Mouse (Mus musculus) kidney, embryonic 15.5 days (tissue): ENCODE data around the gene C4b. TPM values are rescaled to one million over a fixed set of nuclear protein-coding genes. Genes with fewer than 3 reads are reported as not detected.
"Not testable (repeated sequence)": the region's sequence is repeated elsewhere in the genome, so short reads cannot be mapped to it uniquely, and the experiment has no call there.

ENCODE experiments used
- ATAC-seq: fragments of 200-750 bp; cut with Nextera tagmentation; replicated peaks from 2 replicates; pipeline ENCODE4 v1.8.0; 2017; ENCODE audit warnings: moderate TSS enrichment; ENCODE audit not compliant: low FRiP score
- H3K27ac ChIP-seq: fragments of 300-500 bp; sonication (generic); 2 replicates; pipeline ENCODE4 v1.5.1; 2015; ENCODE audit warnings: mild to moderate bottlenecking, inconsistent platforms
- H3K27me3 ChIP-seq: fragments of 300-500 bp; sonication (generic); 2 replicates; pipeline ENCODE4 v1.6.1; 2015; ENCODE audit warnings: inconsistent platforms
- H3K36me3 ChIP-seq: fragments of 300-500 bp; sonication (generic); 2 replicates; pipeline ENCODE4 v1.6.1; 2015; ENCODE audit warnings: inconsistent platforms
- H3K4me1 ChIP-seq: fragments of 300-500 bp; sonication (generic); 2 replicates; pipeline ENCODE4 v1.6.1; 2015; ENCODE audit warnings: inconsistent platforms
- H3K4me2 ChIP-seq: fragments of 300-500 bp; sonication (generic); 2 replicates; pipeline ENCODE4 v1.6.1; 2015; ENCODE audit warnings: moderate library complexity, mild to moderate bottlenecking, inconsistent platforms
- H3K4me3 ChIP-seq: fragments of 300-500 bp; sonication (generic); replicated peaks from 2 replicates; pipeline ENCODE4 v1.5.1; 2015; ENCODE audit warnings: mild to moderate bottlenecking, inconsistent platforms
- H3K9ac ChIP-seq: fragments of 300-500 bp; sonication (generic); 2 replicates; pipeline ENCODE4 v1.6.1; 2015; ENCODE audit warnings: mild to moderate bottlenecking, inconsistent platforms
- H3K9me3 ChIP-seq: fragments of 300-500 bp; sonication (generic); replicated peaks from 2 replicates; pipeline ENCODE4 v1.6.1; 2016; ENCODE audit warnings: inconsistent platforms
- WGBS: fragments of 180-500 bp; shearing (Covaris S2); methylation state at CpG from one replicate; pipeline ENCODE4 v1.1.7; 2015; ENCODE audit warnings: mixed read lengths; 5-methylcytosine and 5-hydroxymethylcytosine counted together
- polyA plus RNA-seq: library from polyadenylated mRNA; unstranded; fragments of >200 nt; fragmentation: Nextera tagmentation; extraction: Ambion mirVana; gene quantifications from 2 replicates; pipeline ENCODE4 v1.2.1, GENCODE M21; 2015

C4b gene
- 0.73 and 2.0 TPM in 2 replicates for polyA plus RNA-seq

GRCm38 (mm10) chr17:34743719-34744118 lies at the start of gene C4b:
Gene C4b, minus strand, starts transcription at chr17:34743882.
- WGBS, result 82% methylated on average over 7 of the region's 7 CpGs

DNA sequence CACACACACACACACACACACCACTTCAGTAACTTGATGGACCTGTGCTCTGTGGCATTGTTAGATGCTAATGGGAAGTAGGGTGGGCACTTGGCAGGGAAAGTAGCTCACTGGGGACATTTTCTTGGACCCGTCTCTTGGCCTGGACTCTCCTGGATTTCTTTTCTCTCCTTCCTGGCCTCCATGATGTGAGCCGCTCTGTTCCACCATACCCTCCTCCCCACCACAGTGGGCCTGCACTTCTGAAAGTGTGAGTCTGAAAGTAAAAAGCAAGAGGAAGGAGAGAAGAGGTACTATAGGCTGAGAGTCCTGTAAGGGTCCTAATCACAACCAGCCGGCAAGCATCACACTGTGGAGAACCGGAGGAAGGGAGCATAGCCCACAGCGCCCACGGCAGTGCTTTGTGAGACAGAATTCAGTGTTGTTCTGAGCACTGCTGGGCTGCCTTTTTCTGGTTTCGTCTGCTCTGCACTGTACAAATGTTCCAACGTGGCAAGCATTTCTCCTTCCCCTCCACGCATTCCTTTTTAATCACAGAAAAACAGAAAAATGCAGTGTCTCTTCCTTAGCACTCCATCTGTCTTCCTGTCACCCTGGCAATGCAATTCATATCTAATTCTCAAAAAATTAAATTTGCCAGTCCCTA lies 34.1 kb upstream of the C4b start:
- H3K27ac ChIP-seq, result no peak overlapping the region
- H3K9ac ChIP-seq, result no peak overlapping the region
- H3K27me3 ChIP-seq, result no peaks in the 10 kb centered on the region
- ATAC-seq, result no peak
- no peak overlapping the region for H3K4me3 ChIP-seq
- no peaks in the 10 kb centered on the region for H3K36me3 ChIP-seq
- H3K4me2 ChIP-seq, result no peak overlapping the region
- H3K4me1 ChIP-seq, result no peaks in the 10 kb centered on the region
- peaks cover 5% of the 10 kb centered on the region for H3K9me3 ChIP-seq
- 72% methylated on average over 9 of the region's 9 CpGs for WGBS

More at GRCm38 (mm10) chr17:34743719-34744118, at the start of gene C4b:
- no peak for ATAC-seq
- Histone ChIP-seq H3K9me3 (peaks cover 6% of the 10 kb centered on the region), H3K27me3 (no peaks in the 10 kb centered on the region), H3K27ac (no peak within 1 kb of the TSS), H3K4me1 (no peaks in the 10 kb centered on the region), H3K36me3 (no peaks in the 10 kb centered on the region), H3K9ac (no peak within 1 kb of the TSS), H3K4me2 (no peak within 1 kb of the TSS), H3K4me3 (no peak within 1 kb of the TSS)

DNA sequence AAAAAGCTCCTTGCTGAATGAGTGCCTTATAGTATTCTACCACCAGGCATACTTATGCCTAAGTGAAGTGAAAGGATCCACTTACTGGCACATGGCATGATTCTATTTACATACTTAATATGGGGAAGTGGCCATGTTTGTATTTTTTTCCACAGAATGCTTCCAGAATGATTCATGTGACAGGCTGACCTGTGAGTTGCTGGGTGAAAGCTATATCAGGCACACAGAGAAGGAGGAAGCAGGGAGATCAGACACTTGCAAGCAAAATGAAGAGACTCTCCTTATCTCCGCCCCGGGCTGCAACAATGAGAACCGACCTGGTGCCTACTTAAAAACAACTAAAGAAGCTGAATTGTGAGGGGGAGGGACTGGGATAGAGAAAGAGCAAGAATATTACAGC lies 17.8 kb upstream of the C4b start:
- Histone ChIP-seq H3K4me3 (no peak overlapping the region), H3K27ac (no peak overlapping the region), H3K4me2 (no peak overlapping the region), H3K27me3 (no peaks in the 10 kb centered on the region), H3K4me1 (no peaks in the 10 kb centered on the region), H3K36me3 (no peaks in the 10 kb centered on the region), H3K9ac (no peak overlapping the region), H3K9me3 (0 out of 2 replicates have a peak, but pooled peaks cover 3% of the 10 kb centered on the region)
- ATAC-seq, result no peak
- 63% methylated on average over 3 of the region's 3 CpGs for WGBS

DNA sequence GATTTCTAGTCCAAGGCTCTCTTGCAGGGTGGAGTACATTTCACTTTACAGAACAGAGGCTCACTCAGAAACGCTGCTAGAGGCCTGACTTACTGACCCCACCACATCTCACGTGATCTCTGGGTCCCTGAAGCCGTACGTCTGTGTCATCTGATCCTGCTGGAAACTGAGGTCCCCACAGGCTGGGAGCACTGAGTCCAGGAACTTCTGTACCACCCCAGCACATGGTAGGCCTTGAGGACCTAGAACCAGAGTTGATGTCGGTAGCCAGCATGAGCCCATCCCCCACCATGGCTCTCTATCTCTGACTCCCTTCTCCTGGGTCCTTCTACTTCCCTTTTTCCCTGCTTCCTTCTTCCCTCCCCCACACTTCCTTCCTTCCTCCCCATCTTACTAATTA lies 2.8 kb upstream of the C4b start:
- Histone ChIP-seq H3K36me3 (no peaks in the 10 kb centered on the region), H3K4me2 (no peak overlapping the region), H3K4me1 (no peaks in the 10 kb centered on the region), H3K27ac (no peak overlapping the region), H3K9me3 (peaks cover 13% of the 10 kb centered on the region), H3K27me3 (no peaks in the 10 kb centered on the region), H3K9ac (no peak overlapping the region), H3K4me3 (no peak overlapping the region)
- WGBS, result 42% methylated on average over 5 of the region's 5 CpGs
- no peak for ATAC-seq

DNA sequence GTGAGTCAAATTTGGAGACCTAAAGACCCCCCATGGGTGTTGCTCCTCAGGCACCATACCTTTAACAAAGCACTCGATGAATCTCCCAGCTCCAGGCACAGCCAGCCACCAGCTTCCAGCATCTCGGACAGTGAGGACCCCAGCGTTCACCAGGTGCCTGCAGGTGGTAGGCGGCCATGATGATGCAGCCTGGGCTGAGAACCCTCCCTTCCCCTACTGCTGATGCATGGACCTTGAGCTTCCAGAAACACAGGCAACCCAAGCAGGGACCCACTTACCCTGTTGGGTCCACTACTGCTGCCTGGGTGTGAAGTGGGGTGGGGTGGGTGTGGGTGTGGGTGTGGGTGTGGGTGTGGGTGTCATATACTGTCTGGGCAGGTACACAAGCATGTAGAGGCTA lies 1.5 kb upstream of the C4b start:
- not testable (repeated sequence) for H3K4me3 ChIP-seq, H3K9ac ChIP-seq, H3K27me3 ChIP-seq, ATAC-seq, H3K4me1 ChIP-seq, H3K36me3 ChIP-seq, H3K4me2 ChIP-seq, H3K27ac ChIP-seq
- 86% methylated on average over 4 of the region's 4 CpGs for WGBS
- H3K9me3 ChIP-seq, result peaks cover 13% of the 10 kb centered on the region

DNA sequence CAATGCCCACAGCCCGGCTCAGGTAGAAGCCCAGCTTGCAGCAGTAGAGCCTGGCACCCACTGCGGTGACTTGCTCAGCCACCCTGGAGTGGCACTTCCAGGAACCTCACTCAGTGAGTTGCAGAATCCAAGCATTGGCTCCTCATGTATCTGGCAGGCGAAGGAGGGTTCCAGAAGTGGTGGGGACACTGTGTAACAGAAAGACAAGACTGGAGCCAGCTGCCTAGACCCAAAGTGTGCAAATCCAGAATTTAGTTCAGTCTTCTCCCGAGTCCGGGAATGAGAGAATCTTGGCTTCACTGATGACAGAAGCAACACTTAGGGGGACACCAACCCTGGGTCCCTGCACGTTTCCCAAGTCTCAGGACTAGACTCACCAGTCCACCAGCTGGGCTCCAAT lies 929 bp upstream of the C4b start:
- not testable (repeated sequence) for H3K27ac ChIP-seq, H3K4me2 ChIP-seq, H3K36me3 ChIP-seq, H3K9ac ChIP-seq, H3K4me1 ChIP-seq, ATAC-seq, H3K4me3 ChIP-seq, H3K27me3 ChIP-seq
- 93% methylated on average over 6 of the region's 6 CpGs for WGBS
- H3K9me3 ChIP-seq, result peaks cover 13% of the 10 kb centered on the region

- no peak overlapping the region for H3K4me3 ChIP-seq
- no peaks in the 10 kb centered on the region for H3K27me3 ChIP-seq
- no peaks in the 10 kb centered on the region for H3K4me1 ChIP-seq
- H3K36me3 ChIP-seq, result no peaks in the 10 kb centered on the region
- no peak overlapping the region for H3K9ac ChIP-seq
- peaks cover 10% of the 10 kb centered on the region for H3K9me3 ChIP-seq
- ATAC-seq, result no peak
- H3K4me2 ChIP-seq, result no peak overlapping the region
- H3K27ac ChIP-seq, result no peak overlapping the region
- 74% methylated on average over 6 of the region's 6 CpGs for WGBS
Observed at GRCm38 (mm10) chr17:34744206-34744605, 524 bp upstream of the C4b start.

DNA sequence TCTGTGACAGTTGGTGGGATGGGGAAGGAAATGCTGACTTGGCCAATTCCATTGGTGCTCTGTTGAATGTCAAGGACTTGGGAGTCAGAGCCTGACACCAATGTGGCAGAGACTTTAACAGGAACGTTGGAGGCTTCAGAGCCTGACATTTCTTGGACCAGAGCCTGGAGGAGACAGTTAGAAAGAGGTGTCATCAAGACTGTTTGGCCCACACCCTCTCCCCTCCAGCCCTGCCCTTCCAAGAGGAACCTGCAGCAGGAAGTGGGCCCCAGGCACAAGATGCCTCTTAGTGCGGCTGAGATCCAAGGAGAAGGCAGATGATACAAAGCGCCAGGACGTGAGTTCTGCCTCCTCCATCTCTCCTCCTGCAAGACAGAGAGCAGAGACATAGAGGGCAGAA lies 3.4 kb downstream of the C4b start:
- Histone ChIP-seq H3K27ac (no peak overlapping the region), H3K36me3 (no peaks in the 10 kb centered on the region), H3K4me2 (no peak overlapping the region), H3K9me3 (no peaks in the 10 kb centered on the region), H3K4me1 (no peaks in the 10 kb centered on the region), H3K4me3 (no peak overlapping the region), H3K9ac (no peak overlapping the region), H3K27me3 (no peaks in the 10 kb centered on the region)
- 73% methylated on average over 4 of the region's 4 CpGs for WGBS
- ATAC-seq, result no peak

GRCm38 (mm10) chr17:34739708-34740107 lies 4.0 kb downstream of the C4b start:
- H3K27me3 ChIP-seq, H3K27ac ChIP-seq, H3K4me3 ChIP-seq, H3K36me3 ChIP-seq, ATAC-seq, H3K4me2 ChIP-seq, H3K4me1 ChIP-seq, H3K9me3 ChIP-seq, H3K9ac ChIP-seq: not testable (repeated sequence)
- WGBS, result 90% methylated on average over 7 of the region's 7 CpGs

DNA sequence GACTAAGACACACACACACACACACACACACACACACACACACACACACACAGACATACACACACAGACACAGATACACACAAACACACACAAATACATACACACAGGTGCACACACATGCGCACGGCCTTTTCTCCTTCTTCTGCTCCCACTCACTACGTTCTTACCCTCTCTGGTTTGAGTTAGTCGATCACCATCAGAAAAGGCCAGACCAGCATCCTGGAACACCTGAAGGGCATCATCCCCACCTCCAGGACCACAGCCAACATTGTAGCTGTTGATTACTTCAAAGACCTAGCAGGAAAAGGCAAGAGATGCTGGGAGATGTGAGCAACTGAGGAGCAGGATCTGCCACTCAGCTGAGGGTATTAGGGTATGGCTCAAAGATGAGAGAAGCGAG lies 6.2 kb downstream of the C4b start:
- H3K36me3 ChIP-seq, H3K27ac ChIP-seq, ATAC-seq, H3K4me1 ChIP-seq, H3K27me3 ChIP-seq, H3K9ac ChIP-seq, H3K4me3 ChIP-seq, H3K9me3 ChIP-seq, H3K4me2 ChIP-seq: not testable (repeated sequence)
- 87% methylated on average over 5 of the region's 5 CpGs for WGBS

- WGBS, result 75% methylated on average over 12 of the region's 12 CpGs
- not testable (repeated sequence) for ATAC-seq
Observed at GRCm38 (mm10) chr17:34729779-34730553, 13.7 kb downstream of the C4b start.

GRCm38 (mm10) chr17:34729155-34729554 lies 14.5 kb downstream of the C4b start:
- 65% methylated on average over 11 of the region's 11 CpGs for WGBS
- not testable (repeated sequence) for H3K27me3 ChIP-seq, H3K4me2 ChIP-seq, H3K4me1 ChIP-seq, H3K27ac ChIP-seq, H3K9ac ChIP-seq, H3K36me3 ChIP-seq, ATAC-seq, H3K9me3 ChIP-seq, H3K4me3 ChIP-seq

More at GRCm38 (mm10) chr17:34729779-34730553, 13.7 kb downstream of the C4b start:
- H3K9me3 ChIP-seq, H3K4me1 ChIP-seq, H3K27me3 ChIP-seq, H3K27ac ChIP-seq, H3K4me2 ChIP-seq, H3K9ac ChIP-seq, H3K4me3 ChIP-seq, H3K36me3 ChIP-seq: not testable (repeated sequence)
